ENCODE assay signal across 11 mouse cellular contexts in the genomic region with DNA sequence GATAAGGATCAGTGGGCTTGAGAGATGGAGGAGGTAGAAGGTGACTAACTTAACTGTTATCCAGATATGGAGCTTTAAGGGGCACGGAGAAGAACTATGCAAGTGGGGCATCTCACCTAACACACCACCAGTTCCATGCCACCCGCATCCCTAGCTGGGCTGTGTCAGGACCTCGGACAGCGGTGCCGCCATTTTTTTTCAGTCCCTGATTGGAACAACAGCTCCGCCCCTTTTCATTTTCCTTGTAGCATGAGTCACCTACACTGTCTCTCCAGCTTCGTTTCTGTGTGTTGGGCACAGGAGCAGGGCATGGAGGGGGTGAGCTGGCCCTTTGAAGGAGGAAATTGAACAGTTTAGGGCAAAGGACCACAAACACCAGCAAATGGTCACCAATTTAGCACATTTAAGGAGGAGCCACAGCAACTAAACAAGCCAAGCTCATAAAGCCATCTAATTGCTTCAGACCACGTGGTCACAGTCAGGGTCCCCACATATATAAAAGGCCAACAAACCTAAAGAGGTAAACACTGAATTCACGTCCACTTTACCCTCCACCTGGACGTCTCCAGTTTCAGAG. TPM values are rescaled to one million over a fixed set of nuclear protein-coding genes. Genes with fewer than 3 reads are reported as not detected.
DNase-seq lines count a peak whose midpoint lies in the region; ATAC-seq lines count a peak whose summit lies in the region.
"Had no signal": no experiment of that assay in that cellular context is flagged by ENCODE, and none has a peak within 500 bp of the region (broad histone marks: within the 10 kb centered on the region; RNA-seq: fewer than 3 reads in every experiment).

A gene (plus strand): TSS at position 527 of the 577 bp plus-strand sequence.

- no peaks in the 10 kb centered on the region for H3K4me1 ChIP-seq in heart, embryonic 11.5 days (ENCODE audit: control insufficient read depth, insufficient read depth, low read length)
- H3K4me1 ChIP-seq in embryonic facial prominence, embryonic 11.5 days (ENCODE audit: control insufficient read depth, insufficient read depth, low read length): no peaks in the 10 kb centered on the region
- H3K4me1 ChIP-seq: heart, embryonic 15.5 days; liver, embryonic 15.5 days had no signal

- DNase-seq in heart, postnatal 10 days: peak; percentile 22 to 62
- peak; percentile 13 to 45 for DNase-seq in urinary bladder, adult 18-20 months (ENCODE audit: low spot score in 2 of 2)
- DNase-seq in urinary bladder, postnatal 4 days (ENCODE audit: low spot score in 2 of 2): no peak
- DNase-seq in embryonic facial prominence, embryonic 11.5 days (ENCODE audit: low spot score): peak; percentile 79
- DNase-seq in retina, postnatal 1 day: peak; percentile 57
- DNase-seq in heart, adult 8-10 months (ENCODE audit: low spot score): no peak
- DNase-seq in cerebellum, adult 9-10 months: no peak
- DNase-seq: cerebellum, postnatal 25 days had no signal

- no peak within 1 kb of the TSS for H3K9ac ChIP-seq in heart, embryonic 11.5 days (ENCODE audit: low read depth, low read length)
- H3K9ac ChIP-seq in embryonic facial prominence, embryonic 11.5 days (replicated peaks; ENCODE audit: low read length): no peak within 1 kb of the TSS
- H3K9ac ChIP-seq: heart, embryonic 15.5 days; liver, embryonic 15.5 days had no signal

- 23% methylated on average over 10 of the region's 10 CpGs for WGBS in heart, embryonic 11.5 days (ENCODE audit: insufficient replicate concordance)
- WGBS in embryonic facial prominence, embryonic 11.5 days: 38% methylated on average over 10 of the region's 10 CpGs

- no peaks in the 10 kb centered on the region for H3K36me3 ChIP-seq in heart, embryonic 11.5 days (ENCODE audit: control insufficient read depth, insufficient read depth, low read length)
- no peaks in the 10 kb centered on the region for H3K36me3 ChIP-seq in embryonic facial prominence, embryonic 11.5 days (replicated peaks; ENCODE audit: control insufficient read depth, insufficient read depth, low read depth, low read length)
- H3K36me3 ChIP-seq: heart, embryonic 15.5 days; liver, embryonic 15.5 days had no signal

- intact Hi-C loops in heart, postnatal 10 days (cut with DNase I): no loop called here

- H3K4me2 ChIP-seq in heart, embryonic 11.5 days: no peak within 1 kb of the TSS
- H3K4me2 ChIP-seq in embryonic facial prominence, embryonic 11.5 days (ENCODE audit: low read depth, low read length): no peak within 1 kb of the TSS
- H3K4me2 ChIP-seq: heart, embryonic 15.5 days; liver, embryonic 15.5 days had no signal

- H3K4me3 ChIP-seq in heart, embryonic 11.5 days (ENCODE audit: low read depth, low read length): no peak within 1 kb of the TSS
- H3K4me3 ChIP-seq in embryonic facial prominence, embryonic 11.5 days (ENCODE audit: low read depth, low read length): no peak within 1 kb of the TSS
- H3K4me3 ChIP-seq: heart, embryonic 15.5 days; liver, embryonic 15.5 days had no signal

- ATAC-seq in heart, embryonic 11.5 days (replicated peaks; ENCODE audit: insufficient number of reproducible peaks, low FRiP score, low TSS enrichment): no peak
- no peak for ATAC-seq in embryonic facial prominence, embryonic 11.5 days (replicated peaks; ENCODE audit: insufficient number of reproducible peaks, low FRiP score, low TSS enrichment, low read depth)

- H3K9me3 ChIP-seq in heart, embryonic 11.5 days (replicated peaks; ENCODE audit: control insufficient read depth, low read length): no peaks in the 10 kb centered on the region
- no peaks in the 10 kb centered on the region for H3K9me3 ChIP-seq in embryonic facial prominence, embryonic 11.5 days (replicated peaks; ENCODE audit: control insufficient read depth, low read length)
- H3K9me3 ChIP-seq: heart, embryonic 15.5 days; liver, embryonic 15.5 days had no signal

- no peak within 1 kb of the TSS for H3K27ac ChIP-seq in heart, embryonic 11.5 days (ENCODE audit: low read depth, low read length)
- H3K27ac ChIP-seq in embryonic facial prominence, embryonic 11.5 days (replicated peaks; ENCODE audit: low read depth, low read length): no peak within 1 kb of the TSS
- H3K27ac ChIP-seq: heart, embryonic 15.5 days; liver, embryonic 15.5 days had no signal

- H3K27me3 ChIP-seq in heart, embryonic 11.5 days (ENCODE audit: control insufficient read depth, insufficient read depth, low read length): no peaks in the 10 kb centered on the region; the same call in 1 of the 2 replicates
- H3K27me3 ChIP-seq in embryonic facial prominence, embryonic 11.5 days (ENCODE audit: control insufficient read depth, insufficient read depth, low read length): no peaks in the 10 kb centered on the region

RNA-seq across cellular contexts. Expression of the gene that starts here (rescaled TPM):
- not detected for total RNA-seq in heart, postnatal 10 days (2021)
- polyA plus RNA-seq in heart, embryonic 11.5 days (2014; fragmentation: Nextera tagmentation; extraction: Ambion mirVana): not detected in 2 replicates
- polyA plus RNA-seq in embryonic facial prominence, embryonic 11.5 days (2014; fragmentation: Nextera tagmentation; extraction: Ambion mirVana): not detected in 2 replicates
- total RNA-seq in heart, adult 8-10 months (2022): not detected
- polyA plus RNA-seq: heart, embryonic 15.5 days; liver, embryonic 15.5 days had no signal

Comparison
In these comparisons a context has a peak if more than half of its experiments do, and no peak if none do; other contexts are left out.
1. DNase-seq: peak in urinary bladder, adult 18-20 months (2 of 2) and retina, postnatal 1 day (single experiment); none in urinary bladder, postnatal 4 days (0 of 2), heart, adult 8-10 months (single experiment) and cerebellum, adult 9-10 months (single experiment).
2. Peak in DNase-seq in heart, postnatal 10 days; RNA of the gene not detected or under 1 TPM.
3. Peak in DNase-seq in embryonic facial prominence, embryonic 11.5 days; RNA of the gene not detected or under 1 TPM.